Mouse (Mus musculus): ENCODE measurements around the gene Megf8. TPM values are rescaled to one million over a fixed set of nuclear protein-coding genes. Genes with fewer than 3 reads are reported as not detected.

Megf8 gene
- polyA plus RNA-seq, 1 experiment: 69.3 TPM

DNA sequence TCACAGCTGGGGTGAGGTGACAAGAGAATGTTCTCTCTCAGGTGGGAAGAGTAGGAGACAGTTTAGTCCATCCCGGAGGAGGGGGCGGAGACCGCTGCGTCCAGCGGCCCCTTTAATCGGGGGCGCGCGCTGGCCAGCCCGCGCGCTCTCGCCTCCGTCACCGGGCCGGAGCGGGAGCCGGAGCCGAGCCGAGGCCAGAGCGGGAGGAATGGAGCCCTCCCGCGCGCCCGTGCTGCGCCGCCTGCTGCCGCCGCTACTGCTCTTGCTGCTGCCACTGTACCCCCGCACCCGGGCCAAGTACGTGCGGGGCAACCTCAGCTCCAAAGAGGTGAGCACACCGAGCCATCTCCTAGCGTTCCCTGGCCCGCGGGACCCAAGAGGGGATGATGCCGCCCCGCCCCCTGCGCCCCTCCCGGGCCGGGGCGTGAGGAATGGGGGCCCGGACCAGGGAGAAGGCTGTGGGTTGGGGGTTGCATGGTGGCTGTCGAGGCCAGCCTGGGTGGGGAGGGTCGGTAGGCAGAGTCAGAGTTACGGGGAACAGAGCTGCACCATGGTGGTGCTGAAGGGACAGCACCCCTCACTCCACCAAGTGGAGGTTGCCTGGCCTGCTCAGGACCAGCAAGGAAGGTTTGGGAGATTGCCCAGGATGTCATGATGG, 10.9 kb upstream of the Megf8 start, which contains the start of gene Tmem145:
Gene Tmem145 (plus strand): TSS at position 151 of the 658 bp plus-strand sequence.
- H3K4me3 ChIP-seq (ENCODE audit: insufficient read depth, low read length): peak within 1 kb of the TSS; percentile 70
- peak within 1 kb of the TSS; percentile 42; the same call in 1 of the 2 replicates for H3K27ac ChIP-seq (ENCODE audit: insufficient read depth, low read length)
- no peaks in the 10 kb centered on the region for H3K4me1 ChIP-seq (ENCODE audit: control insufficient read depth, insufficient read depth, low read length)
- TF ChIP-seq CTCF (IDR thresholded peaks at IDR 0.05; ENCODE audit: extremely low read depth, insufficient read depth, low read length): no peak
- TF ChIP-seq POLR2A (IDR thresholded peaks at IDR 0.05; ENCODE audit: extremely low read depth, insufficient read depth, low read length): no peak

DNA sequence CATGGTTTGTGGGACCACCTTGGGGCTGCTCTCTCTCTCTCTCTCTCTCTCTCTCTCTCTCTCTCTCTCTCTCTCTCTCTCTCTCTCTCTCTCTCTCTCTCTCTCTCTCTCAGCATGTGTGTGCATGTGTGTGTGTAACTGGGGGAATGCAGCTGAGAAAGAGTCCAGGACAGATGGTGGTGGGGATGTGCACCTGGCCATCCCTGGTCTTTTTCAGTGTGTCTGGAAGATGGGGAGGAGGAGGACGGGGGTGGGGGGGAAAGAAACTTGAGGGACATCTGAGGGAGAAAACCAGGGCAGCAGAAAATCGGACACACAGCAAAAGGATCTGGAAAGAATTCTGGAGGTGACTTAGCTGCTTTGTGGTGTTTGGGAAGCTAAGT, 10.4 kb upstream of the Megf8 start:
- TF ChIP-seq POLR2A (IDR thresholded peaks at IDR 0.05; ENCODE audit: extremely low read depth, insufficient read depth, low read length) (no peak), CTCF (IDR thresholded peaks at IDR 0.05; ENCODE audit: extremely low read depth, insufficient read depth, low read length) (no peak)
- H3K4me3 ChIP-seq (ENCODE audit: insufficient read depth, low read length): peak overlapping the region; percentile 70
- H3K4me1 ChIP-seq (ENCODE audit: control insufficient read depth, insufficient read depth, low read length): no peaks in the 10 kb centered on the region
- H3K27ac ChIP-seq (ENCODE audit: insufficient read depth, low read length): no peak overlapping the region

DNA sequence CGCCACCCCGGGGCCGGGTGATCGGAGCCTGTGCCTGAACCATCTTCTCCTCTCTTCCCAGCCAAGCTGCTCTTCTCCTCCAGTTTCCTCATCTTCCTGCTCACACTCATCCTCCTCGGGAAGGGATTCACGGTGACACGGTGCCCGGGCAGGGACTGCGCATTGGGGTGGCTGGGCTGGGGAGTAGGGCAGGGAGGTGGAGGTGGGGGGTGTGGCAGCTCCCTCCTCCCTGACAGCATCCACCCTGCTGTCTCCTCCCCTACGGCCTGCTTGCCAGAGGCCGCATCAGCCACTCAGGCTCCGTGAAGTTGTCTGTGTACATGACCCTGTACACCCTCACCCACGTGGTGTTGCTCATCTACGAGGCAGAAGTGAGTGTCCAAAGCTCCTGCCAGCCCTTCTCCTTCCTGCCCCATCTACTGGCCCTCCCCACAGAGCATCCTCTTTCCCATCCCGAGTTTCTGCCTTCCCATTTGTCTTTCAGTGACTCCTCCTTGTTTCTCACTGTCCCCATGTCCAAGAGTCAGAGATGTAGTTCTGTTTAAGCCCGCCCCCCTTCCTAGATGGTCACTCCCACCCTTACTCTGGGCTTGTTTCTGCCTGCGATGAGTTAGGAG, 8.2 kb upstream of the Megf8 start:
- Histone ChIP-seq H3K4me1 (ENCODE audit: control insufficient read depth, insufficient read depth, low read length) (no peaks in the 10 kb centered on the region), H3K27ac (ENCODE audit: insufficient read depth, low read length) (no peak overlapping the region), H3K4me3 (ENCODE audit: insufficient read depth, low read length) (no peak overlapping the region)
- TF ChIP-seq POLR2A (IDR thresholded peaks at IDR 0.05; ENCODE audit: extremely low read depth, insufficient read depth, low read length) (no peak), CTCF (IDR thresholded peaks at IDR 0.05; ENCODE audit: extremely low read depth, insufficient read depth, low read length) (no peak)

DNA sequence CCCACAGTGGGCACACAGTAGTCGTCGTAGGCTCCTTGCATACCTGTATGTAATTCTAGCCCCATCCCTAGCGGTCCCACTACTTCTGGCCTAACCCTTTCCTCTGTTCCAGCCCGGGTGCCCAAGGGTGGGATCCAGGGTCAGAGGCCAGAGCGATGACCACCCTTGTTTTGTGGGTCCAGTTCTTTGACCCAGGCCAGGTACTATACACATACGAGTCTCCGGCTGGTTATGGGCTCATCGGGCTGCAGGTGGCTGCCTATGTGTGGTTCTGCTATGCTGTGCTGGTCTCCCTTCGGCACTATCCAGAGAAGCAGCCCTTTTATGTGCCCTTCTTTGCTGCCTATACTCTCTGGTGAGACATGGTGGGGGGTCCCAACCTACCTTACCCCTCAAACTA, 7.5 kb upstream of the Megf8 start:
- Histone ChIP-seq H3K27ac (ENCODE audit: insufficient read depth, low read length) (no peak overlapping the region), H3K4me3 (ENCODE audit: insufficient read depth, low read length) (no peak overlapping the region), H3K4me1 (ENCODE audit: control insufficient read depth, insufficient read depth, low read length) (no peaks in the 10 kb centered on the region)
- no peak for TF ChIP-seq CTCF (IDR thresholded peaks at IDR 0.05; ENCODE audit: extremely low read depth, insufficient read depth, low read length)
- TF ChIP-seq POLR2A (IDR thresholded peaks at IDR 0.05; ENCODE audit: extremely low read depth, insufficient read depth, low read length): no peak

DNA sequence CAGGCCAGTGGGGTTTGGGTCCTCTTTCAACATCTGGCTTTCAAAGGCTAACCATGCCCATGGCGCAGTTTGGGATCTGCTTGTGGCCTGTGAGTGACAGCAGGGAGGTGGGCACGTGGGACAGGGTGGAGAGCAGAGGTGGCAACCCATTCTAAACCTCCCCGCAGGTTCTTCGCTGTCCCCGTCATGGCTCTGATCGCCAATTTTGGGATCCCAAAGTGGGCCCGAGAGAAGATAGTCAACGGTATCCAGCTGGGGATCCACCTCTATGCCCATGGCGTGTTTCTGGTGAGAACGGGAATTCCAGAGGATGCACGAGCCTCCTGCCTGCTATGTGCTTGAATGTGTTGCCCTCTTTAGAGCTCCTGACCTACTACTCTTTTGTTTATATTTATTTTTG, 5.8 kb upstream of the Megf8 start:
- H3K4me3 ChIP-seq (ENCODE audit: insufficient read depth, low read length): no peak overlapping the region

DNA sequence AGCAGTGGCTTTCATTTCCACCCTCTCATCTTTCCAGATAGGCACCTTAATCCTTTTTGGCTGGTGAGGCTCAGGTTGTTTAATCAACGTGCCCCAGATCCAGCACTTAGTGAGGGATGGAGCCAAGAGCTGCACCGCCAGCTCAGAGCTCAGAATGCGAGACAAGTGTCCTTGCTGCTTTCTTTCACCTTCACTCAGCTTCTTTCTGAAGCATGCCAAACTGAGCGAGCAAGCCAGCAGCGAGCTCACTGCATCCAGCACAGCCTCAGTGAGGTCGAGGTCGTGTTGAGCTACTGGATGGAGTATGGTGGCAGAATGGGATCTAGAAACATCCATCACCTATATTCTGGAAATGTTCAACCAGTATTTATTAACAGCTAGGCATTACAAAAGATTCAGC, 3.6 kb upstream of the Megf8 start:
- H3K4me1 ChIP-seq (ENCODE audit: control insufficient read depth, insufficient read depth, low read length): peaks cover 1% of the 10 kb centered on the region; the same call in 1 of the 2 replicates
- H3K27ac ChIP-seq (ENCODE audit: insufficient read depth, low read length): no peak overlapping the region
- TF ChIP-seq CTCF (IDR thresholded peaks at IDR 0.05; ENCODE audit: extremely low read depth, insufficient read depth, low read length) (no peak), POLR2A (IDR thresholded peaks at IDR 0.05; ENCODE audit: extremely low read depth, insufficient read depth, low read length) (no peak)
- no peak overlapping the region for H3K4me3 ChIP-seq (ENCODE audit: insufficient read depth, low read length)

More for the DNA sequence above, 5.8 kb upstream of the Megf8 start:
- Histone ChIP-seq H3K4me1 (ENCODE audit: control insufficient read depth, insufficient read depth, low read length) (peaks cover 1% of the 10 kb centered on the region; the same call in 1 of the 2 replicates), H3K27ac (ENCODE audit: insufficient read depth, low read length) (no peak overlapping the region)
- TF ChIP-seq POLR2A (IDR thresholded peaks at IDR 0.05; ENCODE audit: extremely low read depth, insufficient read depth, low read length) (no peak), CTCF (IDR thresholded peaks at IDR 0.05; ENCODE audit: extremely low read depth, insufficient read depth, low read length) (no peak)

DNA sequence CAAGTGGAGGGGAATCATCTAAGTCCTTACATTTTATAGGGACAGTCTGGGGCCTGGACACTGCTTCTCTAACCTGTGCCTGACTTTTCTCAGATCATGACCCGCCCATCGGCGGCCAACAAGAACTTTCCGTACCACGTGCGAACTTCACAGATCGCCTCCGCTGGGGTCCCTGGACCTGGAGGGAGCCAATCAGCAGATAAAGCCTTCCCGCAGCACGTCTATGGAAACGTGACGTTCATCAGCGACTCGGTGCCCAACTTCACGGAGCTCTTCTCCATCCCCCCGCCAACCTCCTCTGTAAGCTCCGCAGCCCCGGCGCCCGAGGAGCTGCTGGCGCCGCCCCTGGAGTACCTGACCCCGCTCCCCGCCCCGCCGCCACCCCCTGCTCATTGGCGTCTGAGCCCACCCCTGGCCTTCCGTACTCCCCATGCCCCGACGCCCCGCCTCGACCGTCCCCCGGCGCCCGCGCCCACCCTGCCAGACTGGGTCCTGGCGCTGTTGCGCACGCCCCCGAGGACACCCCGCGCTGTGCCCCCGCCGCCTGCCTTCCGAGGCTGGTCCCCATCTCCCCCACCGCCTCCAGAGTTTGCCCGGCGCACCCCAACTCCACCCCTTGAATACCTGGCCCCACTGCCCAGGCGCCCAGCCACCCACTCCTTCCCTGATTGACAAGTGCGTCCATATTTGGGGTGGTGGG, 2.2 kb upstream of the Megf8 start:
- H3K27ac ChIP-seq (ENCODE audit: insufficient read depth, low read length): no peak overlapping the region
- H3K4me1 ChIP-seq (ENCODE audit: control insufficient read depth, insufficient read depth, low read length): peaks cover 1% of the 10 kb centered on the region; the same call in 1 of the 2 replicates
- no peak overlapping the region for H3K4me3 ChIP-seq (ENCODE audit: insufficient read depth, low read length)
- TF ChIP-seq CTCF (IDR thresholded peaks at IDR 0.05; ENCODE audit: extremely low read depth, insufficient read depth, low read length) (no peak), POLR2A (IDR thresholded peaks at IDR 0.05; ENCODE audit: extremely low read depth, insufficient read depth, low read length) (no peak)

DNA sequence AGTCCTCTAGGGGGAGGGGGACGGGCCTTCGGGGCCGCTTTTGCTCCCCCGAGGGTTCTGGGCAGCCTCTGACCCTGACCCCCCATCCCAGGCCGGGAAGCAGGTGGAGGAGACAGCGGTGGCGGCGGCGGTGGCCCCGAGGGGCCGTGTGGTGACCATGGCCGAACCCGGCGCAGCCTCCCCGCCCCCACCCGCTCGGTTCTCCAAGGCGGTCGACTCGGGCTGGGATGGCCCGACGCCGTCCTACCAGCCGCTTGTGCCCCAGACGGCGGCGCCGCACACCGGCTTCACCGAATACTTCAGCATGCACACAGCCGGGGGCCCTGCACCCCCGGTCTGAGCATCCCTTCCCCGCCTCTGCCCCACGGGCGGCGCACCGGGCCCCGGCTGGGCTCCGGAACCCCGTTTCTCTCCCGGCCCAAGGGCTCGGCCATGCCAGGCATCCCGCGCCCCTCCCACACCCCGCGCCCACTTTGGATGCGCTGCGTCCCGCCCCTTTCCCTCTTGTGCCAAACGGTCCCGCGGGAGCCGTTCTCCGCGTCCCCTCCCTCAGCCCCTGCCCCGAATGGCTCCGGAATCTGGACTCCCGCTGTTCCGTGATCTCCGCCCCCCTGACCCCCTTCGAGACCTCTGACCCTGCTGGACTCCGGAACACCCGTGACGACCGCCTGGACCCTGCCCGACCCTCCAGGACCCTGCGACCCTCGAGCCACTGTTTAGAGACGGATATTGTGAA, 1.5 kb upstream of the Megf8 start:
- no peak overlapping the region; the same call in 1 of the 2 replicates for H3K4me3 ChIP-seq (ENCODE audit: insufficient read depth, low read length)
- no peak overlapping the region for H3K27ac ChIP-seq (ENCODE audit: insufficient read depth, low read length)
- no peak for TF ChIP-seq CTCF (IDR thresholded peaks at IDR 0.05; ENCODE audit: extremely low read depth, insufficient read depth, low read length)
- H3K4me1 ChIP-seq (ENCODE audit: control insufficient read depth, insufficient read depth, low read length): peaks cover 1% of the 10 kb centered on the region; the same call in 1 of the 2 replicates

DNA sequence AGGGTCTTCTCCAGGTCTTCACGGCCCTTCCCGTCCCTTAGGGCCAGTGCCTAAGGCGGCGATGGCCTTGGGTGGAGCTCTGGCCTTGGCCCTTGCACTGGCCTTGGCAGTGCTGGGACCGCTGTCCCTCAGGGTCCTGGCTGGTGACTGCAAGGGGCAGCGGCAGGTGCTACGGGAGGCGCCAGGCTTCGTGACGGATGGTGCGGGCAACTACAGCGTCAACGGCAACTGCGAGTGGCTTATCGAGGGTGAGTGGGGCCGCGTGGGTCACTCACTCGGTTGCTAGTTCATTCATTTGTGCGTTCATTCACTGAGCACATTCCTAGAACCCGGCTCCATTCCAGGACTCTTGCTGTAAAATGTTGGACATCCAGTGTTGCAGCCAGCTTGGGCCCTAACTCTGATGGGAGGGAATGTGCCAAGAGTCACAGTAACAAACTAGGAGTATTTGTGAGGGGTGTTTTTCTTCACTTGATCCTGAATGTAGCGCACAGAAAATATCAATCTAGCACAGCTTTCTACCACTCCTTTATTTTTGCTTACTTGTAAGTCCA, 559 bp downstream of the Megf8 start:
- Histone ChIP-seq H3K4me1 (ENCODE audit: control insufficient read depth, insufficient read depth, low read length) (peaks cover 3% of the 10 kb centered on the region; the same call in 1 of the 2 replicates), H3K27ac (ENCODE audit: insufficient read depth, low read length) (0 out of 2 replicates have a peak overlapping the region, but pooled peaks have one; percentile 11), H3K4me3 (ENCODE audit: insufficient read depth, low read length) (peak overlapping the region; percentile 86)
- TF ChIP-seq CTCF (IDR thresholded peaks at IDR 0.05; ENCODE audit: extremely low read depth, insufficient read depth, low read length): no peak
- no peak for TF ChIP-seq POLR2A (IDR thresholded peaks at IDR 0.05; ENCODE audit: extremely low read depth, insufficient read depth, low read length)
